Mouse (Mus musculus) adrenal gland, adult 18-20 months (tissue): Measurements from ENCODE around the gene Ccser1. TPM values are rescaled to one million over a fixed set of nuclear protein-coding genes. Genes with fewer than 3 reads are reported as not detected.
"Not testable (repeated sequence)": the region's sequence is repeated elsewhere in the genome, so short reads cannot be mapped to it uniquely, and the experiment has no call there.

Experiments used
- DNase-seq, 2 experiments: peaks; one replicate each; pipeline ENCODE4 v3.0.0; 2021 to 2022; ENCODE audit warnings: low spot score in 2 of 2
- total RNA-seq, 2 experiments: library from RNA; stranded (reverse); gene quantifications; 1 replicate in 1 of 2; 2 replicates in 1 of 2; pipeline ENCODE4 v1.2.3; 2021

The Ccser1 gene
- total RNA-seq, 2 experiments from 2014 or later, result 2.1 to 2.7 TPM

DNA sequence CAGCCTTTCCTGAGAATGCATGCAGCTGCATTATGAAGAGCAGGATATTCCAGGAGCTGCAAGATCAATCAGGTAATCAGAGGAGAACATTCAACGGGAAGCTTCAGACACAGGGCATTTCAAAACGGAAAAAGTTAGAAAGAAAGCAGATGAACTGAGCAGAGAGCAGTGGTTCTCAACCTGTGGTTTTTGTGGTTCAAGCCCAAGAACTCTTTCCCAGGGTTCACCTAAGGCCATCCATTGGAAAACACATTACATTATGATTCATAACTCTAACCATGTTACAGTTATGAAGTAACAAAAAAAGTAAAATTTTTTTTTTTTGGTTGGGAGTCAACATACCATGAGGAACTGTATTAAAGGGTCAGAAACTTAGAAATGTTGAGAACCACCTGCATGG lies 37.6 kb downstream of the Ccser1 start:
- no peak for DNase-seq

DNA sequence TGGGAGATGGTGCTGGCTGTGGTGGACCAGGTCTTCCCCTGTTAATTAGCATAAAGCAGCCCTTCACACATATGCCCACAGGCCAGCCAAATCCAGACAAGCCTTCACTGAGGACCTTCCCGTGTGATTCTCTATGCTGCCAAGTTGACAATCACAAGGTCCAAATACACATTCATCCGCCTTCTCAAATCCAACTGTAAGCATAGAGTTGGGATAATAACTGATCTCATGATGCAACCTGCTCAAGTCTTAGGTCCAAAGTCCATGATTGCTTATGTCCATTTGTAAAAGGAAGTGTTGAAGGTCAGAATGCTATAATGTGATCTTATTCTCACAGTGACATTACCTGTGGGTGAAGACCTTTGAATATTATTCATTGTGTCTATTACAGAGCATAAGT lies 43.4 kb downstream of the Ccser1 start:
- DNase-seq, result no peak

DNA sequence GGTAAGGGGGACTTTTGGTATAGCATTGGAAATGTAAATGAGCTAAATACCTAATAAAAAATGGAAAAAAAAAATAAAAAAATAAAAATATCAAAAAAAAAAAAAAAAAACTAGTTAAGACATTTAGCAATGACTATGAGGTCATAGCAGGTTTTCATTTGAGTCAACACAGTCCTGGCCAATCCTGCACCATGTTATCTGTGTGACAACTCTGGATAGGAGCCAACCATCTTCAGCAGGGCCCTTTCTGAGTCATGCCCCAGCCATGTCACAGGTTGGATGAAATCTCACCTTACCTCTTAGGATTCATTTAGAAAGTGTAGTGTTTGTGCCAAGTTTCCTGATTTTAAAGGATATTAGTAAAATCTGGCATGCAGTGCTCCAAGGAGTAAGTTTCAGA lies 45.2 kb downstream of the Ccser1 start:
- DNase-seq, result no peak

DNA sequence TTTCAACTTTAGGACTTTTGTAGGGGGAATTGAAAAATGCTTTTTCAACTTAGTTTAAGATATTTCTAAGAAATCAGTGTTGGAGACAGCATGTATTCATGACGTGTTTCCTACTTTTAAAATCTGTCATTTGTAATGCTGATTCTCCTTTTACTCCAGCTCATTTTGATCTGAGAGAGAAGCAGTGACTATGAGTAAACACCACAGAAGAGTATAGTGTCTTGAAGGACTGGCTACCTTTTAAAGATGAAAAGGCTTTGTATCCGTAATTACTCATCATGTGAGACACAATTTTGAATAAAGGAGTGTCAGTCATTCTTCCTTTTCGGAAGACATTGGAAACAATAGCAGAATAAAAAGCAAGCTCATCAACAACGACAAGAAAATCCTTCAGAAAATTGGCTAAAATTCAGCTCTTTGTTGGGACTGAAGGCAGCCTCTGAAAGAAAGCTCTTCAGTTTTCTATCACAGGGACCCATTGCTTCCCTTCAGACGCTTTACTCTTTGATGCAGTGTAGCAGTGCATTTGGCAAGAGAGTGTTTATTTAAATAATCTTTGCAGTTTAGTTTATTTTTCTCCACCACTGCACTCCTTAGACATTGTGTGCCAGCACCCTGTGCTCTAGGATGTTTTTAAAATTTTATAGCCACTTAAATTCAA lies 50.1 kb downstream of the Ccser1 start:
- no peak for DNase-seq

DNA sequence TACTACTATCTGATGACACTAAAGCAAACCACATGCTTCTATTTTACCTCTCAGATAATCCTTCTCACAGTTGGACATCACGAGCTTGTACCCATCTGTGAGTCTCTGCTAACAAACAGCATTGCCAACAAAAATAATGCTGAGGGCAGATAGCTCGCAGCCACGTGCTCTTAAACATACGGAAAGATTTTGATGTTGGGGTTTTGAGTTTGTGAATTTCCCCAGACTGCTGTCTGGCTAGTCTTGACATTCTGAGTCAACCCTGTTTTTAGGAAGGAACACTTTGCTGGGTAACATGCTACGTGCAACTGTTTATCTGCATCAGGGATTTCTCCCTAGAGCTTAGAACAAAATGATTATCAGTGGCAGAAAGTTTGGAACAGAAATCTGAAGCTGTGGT lies 52.9 kb downstream of the Ccser1 start:
- no peak for DNase-seq

DNA sequence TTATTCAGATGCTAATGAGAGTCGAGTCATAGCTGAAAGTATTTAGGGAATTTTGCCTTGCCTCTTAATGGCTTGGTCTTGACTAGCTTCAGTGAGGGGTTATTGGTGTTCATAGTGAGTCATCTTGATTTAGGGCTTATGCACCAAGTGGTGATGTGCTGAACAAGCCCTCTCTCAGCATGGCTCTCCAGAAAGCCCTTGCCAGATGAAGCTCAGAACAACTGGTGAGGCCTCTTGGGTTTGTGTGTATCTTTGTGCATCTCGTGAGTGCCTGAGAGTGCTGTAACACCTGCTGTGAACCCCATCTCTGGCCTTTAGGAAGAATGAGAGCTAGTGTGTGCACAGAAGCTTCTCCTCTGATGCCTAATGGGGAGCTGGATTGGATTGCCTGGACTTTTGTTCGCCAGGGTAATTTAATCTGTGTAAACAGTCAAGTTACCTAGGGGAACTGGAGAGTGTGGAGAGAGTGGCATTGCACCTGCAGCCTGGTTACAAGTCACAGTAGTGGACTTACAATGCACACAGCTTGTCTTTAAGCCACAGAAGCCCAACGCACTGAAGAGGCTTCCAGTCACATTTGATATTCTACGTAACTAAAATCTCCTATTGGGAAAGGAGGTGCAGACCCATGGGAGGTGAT lies 53.5 kb downstream of the Ccser1 start:
- no peak for DNase-seq

DNA sequence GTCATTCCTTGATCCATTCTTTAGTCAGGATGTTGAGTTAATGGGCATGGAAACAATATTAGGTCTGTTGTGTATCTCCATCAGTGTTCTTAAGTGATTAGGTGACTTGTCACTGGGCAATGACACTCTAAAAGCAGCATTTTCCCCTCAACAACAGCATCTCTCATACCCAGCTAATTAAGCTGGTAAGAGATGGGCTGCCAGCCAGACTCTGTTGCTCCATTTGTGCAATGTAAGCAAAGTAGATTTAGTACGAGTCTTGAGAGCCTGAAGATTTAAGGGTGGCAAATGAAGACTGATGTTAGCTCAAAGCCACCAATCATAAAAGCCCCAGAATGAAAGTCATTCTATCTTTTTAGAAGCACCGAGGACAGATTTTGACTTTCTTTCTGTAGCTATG lies 60.5 kb downstream of the Ccser1 start:
- DNase-seq, result no peak

DNA sequence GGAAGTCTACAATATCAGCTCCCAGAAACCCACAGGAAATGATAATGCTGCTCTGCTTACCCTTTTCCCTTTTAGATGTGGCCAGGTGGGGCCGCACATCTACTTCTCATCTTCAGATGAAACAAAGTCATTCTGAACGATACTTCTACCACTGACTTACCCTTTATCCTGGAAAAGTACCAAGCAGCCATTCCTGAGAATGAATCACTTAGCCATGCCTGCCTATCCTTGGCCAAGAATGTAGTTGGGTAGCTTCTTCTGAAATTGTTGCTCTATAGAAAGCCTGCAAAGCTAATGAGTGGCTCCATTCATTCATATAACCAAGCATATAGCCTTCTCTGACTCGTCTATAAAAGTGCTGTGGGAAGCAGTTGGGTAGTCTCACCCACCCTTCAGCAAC lies 62.4 kb downstream of the Ccser1 start:
- no peak for DNase-seq

DNA sequence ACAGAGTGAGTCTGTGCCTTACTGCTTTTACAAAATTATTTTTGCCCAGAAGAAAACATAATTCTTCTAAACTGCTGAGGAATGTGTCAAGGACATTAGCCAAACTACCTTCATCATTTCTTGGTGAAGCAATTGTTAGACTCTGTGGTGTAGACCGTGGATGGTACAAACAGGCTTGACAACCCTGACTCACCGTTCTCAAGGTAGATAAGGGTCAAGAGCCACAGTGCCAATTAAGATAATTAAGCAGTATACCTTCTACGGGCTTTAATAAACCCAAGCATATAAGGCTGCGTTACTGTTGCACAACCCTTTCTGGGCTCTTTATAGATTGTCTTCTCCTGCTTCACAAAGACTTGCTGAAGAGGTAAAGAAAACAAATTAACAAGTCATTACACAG lies 66.4 kb downstream of the Ccser1 start:
- no peak for DNase-seq

DNA sequence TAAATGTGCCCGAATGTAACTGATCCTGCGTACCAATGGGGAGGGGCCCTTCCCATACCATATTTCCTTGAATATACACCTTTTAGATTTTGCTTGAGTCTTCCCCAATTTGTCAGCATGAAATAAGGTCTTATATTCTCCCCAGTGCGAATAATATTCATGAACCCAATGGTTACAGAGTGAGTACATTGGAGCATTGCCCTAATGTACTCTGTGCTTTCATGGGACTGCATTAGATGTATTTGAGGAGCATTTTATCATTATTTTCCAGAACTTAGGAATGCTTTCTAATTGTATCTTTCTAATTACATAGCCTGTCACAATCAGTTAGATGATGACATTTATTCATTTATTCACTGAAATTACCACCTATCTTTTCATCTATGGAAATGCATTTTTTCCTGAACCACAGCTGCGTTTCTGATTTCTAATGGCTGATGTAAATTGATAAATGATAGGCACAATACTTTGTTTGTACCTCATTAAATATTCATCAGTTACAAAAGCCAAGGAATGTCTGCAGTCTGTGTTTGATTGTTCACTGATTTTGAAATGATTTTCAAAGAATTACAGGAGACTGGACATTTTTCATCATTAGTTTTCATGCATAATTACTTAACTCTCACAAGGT lies 67.8 kb downstream of the Ccser1 start:
- no peak for DNase-seq

DNA sequence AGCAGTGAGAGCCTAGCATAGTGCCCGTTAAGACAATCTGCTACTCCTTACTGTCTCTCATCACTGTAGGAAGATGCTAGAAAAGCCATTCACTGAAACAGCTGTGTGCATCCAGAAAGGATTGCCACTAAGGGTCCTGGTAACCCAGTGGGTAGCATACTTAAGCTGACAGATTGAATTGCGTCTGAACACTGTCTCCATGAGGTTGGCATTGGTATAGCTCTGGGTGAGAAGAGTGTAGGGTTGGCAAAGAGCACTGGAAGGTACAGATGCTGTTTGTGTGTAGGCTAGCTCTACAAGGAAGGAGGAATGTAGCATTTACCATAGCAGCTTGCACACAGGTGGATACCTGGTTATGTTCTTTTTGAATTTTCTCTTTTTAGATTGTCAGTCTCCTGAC lies 68.6 kb downstream of the Ccser1 start:
- DNase-seq, result no peak

DNA sequence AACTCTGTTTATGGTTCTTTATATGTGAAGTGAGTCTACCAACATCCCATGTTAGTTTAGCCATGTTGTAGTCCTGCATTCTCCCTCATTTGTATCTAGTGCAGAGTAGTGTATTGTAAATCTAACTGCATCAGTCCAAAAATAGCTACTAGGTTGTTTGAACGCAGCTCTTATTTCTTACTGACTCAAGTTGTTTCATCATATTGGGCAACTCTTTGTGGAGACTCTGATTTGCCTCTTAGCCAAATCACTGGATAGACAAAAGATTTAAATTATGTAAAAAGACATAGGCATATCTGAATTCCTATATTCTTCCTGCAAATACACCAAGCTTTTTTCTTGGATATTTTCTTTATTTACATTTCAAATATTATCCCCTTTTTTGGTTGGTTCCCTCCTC lies 71.1 kb downstream of the Ccser1 start:
- DNase-seq, result no peak

DNA sequence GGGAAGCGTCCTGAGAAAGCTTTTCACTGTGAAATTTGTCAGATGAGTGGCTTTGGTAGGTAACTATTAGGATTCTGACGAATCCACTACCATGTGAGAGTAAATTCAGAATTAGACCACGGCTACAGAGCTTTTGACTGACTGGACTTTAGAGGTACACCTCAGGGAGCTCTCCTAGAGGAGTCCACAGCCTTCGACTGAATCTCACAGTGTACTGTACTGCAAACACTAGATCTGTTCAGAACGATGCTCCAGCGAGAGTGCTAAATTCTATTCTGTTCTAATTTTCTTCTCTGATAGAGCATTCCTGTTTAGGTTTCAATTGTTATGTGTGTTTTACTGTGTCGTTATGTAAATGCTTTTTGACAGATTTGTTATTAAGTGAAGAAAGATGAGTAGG lies 72.8 kb downstream of the Ccser1 start:
- DNase-seq, result no peak

DNA sequence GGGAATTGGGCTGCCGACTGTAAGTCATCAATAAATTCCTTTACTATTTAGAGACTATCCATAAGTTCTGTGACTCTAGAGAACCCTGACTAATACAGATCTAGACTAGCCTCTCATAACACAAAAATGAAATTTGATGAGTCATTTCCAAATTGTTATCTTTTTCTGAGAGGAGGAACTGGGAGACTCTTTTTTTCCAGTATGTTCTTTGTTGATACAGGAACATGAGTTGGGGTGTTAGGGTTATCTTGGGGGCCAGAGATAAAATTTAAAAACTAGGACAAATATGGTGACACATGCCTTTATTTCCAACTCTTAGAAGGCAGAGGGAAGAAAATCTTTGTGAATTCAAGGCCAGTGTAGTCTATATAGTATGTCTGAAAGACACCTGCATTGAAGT lies 75.8 kb downstream of the Ccser1 start:
- not testable (repeated sequence) for DNase-seq

DNA sequence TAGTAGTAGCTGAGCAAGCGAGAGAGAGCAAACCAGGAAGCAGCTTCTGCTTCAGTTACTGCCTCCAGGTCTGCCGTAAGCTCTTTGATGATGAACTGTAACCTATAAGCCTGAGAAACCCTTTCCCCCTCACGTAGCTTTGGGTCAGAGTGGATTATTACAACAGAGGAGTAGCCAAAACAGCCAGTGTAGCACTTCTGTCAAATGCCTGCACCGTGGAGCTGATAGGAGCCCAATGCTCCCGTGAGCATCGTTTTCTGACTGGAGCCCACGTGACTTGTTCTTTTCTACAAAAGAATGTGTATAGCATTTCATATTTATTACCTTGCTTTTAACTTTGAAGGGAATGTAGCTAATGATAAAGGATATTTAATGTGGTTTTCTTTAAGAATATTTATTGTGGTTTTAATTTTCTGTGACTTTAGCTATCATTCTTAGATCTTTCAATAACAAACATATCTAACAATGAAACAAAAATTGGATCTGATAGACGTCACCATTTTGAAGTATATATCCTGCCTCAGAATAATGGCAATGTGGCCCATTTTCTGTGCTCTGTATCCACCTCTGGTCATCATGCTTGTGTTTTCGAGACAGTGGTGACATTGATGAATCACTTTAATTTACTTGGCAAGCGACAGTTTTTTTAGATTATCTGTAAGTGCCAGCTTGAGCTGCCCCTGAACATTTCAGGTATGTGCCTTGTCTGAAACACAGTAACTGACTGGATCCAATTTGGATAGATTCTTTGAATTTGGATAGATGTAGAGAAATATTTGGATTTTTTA lies 78.9 kb downstream of the Ccser1 start:
- DNase-seq, result no peak

DNA sequence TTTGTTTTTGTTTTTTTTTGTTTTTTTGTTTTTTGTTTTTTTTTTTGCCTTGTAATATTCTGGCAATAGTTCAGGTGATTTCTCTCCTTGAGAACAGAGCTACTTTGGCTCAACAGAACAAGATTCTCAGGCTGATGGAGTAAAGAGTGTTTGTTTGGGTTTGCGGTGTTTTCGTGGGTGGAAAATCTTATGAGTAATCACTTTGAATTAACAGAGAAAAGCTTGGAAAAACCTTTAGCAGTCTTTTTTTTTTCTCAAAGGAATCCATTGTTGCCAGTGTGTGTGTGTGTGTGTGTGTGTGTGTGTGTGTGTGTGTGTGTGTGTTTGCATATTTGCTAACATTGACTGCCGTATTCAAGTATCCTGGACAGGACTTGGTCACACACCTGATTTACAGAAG lies 81.3 kb downstream of the Ccser1 start:
- DNase-seq, result no peak

DNA sequence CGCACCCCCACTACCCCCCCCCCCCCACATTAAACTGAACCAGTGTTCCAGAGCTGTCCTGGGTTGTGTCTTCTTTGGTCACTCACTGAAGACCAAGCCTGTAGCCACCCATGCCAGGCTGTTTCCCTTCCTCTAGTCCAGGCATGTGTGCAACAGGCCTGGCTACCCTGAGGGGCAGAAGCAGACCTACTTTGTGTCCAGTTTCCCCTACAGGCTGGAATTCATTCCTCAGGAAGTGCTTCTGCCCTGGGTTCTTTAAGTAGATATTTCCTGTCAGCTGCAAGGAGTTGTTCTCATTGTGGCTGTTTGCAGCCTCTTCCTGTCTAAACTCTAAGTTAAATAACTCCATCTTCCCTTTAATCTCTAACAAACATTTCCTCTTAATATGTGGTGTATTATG lies 82.3 kb downstream of the Ccser1 start:
- no peak for DNase-seq

DNA sequence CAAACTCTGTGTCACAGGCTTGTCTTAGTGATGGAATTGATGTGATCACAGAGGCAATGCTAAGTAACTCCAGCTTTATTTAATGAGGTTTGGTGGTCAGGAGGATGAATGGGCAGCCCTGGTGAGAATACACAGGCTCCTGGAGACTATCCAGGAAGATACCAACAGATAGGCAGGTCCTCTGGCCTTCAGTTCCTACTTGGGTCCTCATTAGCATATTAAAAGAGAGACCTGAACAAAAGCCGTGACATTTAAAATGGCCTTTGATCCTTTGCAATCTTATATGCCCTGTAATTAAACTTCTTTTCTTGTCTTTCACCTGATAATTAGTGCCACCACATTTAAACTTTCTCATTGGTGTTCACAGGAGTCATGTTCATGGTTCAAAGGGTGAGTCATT lies 83.2 kb downstream of the Ccser1 start:
- no peak for DNase-seq

DNA sequence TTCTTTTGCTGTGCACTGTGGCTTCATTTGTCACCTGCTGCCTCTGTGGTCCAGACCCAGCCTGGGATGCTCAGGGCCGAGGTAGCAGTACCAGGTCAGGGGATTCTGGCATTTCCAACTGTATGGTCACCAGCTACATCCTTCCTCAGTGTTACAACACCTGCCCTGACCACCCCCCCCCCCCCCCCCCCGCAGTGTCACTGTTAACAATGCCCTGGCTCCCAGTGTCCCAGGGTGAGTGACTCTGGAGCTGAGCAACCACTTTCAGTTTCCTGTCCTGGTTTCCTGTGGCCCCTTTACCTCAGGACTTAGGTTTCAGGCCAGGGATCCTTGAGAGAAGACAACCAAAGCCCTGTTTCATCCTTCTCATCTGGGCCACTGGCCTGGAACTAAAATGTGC lies 90.9 kb downstream of the Ccser1 start:
- DNase-seq, result no peak

DNA sequence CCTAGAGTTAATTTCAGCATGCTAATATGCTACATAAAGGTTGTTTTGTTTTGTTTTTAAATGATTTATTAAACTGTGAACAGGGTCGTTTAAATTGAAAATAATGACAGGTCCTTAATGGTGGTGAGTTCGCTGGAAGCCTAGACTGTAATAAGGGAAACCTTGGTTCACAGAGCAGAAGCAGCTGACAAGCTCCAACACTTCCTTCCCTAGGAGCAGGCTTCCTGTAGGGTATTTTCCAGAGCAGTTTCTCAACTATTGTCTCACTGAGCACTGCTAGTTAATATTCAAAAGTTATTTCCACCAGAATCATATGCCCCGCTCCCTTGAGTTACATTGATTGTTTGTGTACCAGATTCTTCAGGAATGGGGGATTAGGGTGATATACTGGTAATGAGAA lies 93.3 kb downstream of the Ccser1 start:
- no peak for DNase-seq

DNA sequence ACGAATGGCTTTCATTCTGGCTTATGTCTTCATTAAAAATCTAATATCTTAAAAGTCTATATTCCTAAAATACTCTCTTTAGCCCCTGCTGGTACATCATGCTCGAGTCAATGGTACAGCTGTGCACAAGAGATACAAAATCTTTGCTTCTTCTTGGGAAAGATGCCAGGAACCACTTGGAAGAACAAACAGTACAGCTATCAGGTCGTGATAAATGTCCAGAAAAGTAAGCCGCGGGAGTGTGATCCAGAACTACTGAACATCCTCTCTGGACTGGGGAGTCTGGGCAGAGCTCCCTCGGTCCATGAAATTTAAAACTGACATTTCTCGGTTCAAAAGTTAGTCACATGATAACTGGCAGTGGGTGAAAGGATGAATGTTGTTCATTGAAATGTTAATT lies 99.4 kb downstream of the Ccser1 start:
- DNase-seq, result no peak

DNA sequence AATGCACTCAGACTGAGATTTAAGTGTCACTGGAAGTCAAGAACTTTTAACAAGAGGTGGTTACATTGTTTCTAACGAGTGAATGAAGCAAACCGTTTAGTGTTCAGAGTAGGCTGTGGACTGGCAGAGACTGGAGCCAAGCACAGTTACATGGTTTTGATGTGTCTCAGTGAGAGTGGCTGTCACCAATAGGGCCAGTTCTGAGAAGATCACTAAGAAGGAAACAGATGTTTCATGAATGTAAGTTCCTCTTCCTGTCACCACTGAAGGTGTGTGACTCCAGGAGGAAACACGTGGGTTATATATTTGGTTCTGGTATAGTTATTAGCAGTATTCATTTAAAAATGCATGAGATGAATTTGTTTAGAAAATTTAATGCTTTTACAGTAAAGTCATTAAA lies 112.8 kb downstream of the Ccser1 start:
- no peak for DNase-seq
